Mouse (Mus musculus) frontal cortex, adult 2 months (tissue): ENCODE results near the gene Acadm. TPM values are rescaled to one million over a fixed set of nuclear protein-coding genes. Genes with fewer than 3 reads are reported as not detected.
A peak's percentile ranks its signal among the peaks of the same experiment; 100 is the strongest.

Experiments
- DNase-seq, 2 experiments: peaks; one replicate each; pipeline ENCODE4 v3.0.0; 2022; ENCODE audit warnings: low spot score in 1 of 2; ENCODE audit errors: extremely low spot score in 1 of 2
- polyA plus RNA-seq: library from polyadenylated mRNA; depleted of rRNA; stranded (reverse); fragments of >200 nt; gene quantifications from 2 replicates; pipeline ENCODE4 v1.2.3, GENCODE M21; 2012

The Acadm gene
- polyA plus RNA-seq, 1 experiment, result 90.0 TPM

DNA sequence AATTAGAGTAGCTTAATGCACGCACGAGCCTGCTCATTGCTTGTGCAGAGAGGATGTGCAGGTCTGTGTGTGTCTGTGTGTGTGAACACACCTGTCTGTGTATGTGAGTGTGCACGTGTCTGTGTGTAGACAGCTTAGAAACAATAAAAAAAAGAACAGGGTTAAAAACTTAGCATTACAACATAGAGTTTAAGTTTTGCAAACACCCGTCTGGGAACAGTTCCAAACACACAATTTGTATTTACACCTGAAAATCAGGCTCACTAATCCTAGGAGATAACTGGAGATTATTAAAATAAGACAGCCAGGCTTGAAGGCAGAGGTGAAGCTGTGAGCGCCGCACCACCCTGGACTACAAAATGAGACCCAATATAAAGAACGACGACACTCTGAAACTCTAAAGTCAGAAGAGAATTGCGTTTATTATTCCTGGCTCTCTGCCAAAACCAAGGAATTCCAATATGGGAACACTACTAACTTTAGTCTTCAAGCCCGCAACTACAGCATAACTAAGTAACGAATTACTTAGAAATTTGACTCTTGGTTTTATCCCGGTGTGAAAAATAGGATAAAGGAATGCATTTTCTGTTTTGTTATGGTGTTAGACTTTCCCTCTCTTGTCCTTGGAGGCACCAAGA lies 1.3 kb downstream of the Acadm start:
- no peak for DNase-seq

DNA sequence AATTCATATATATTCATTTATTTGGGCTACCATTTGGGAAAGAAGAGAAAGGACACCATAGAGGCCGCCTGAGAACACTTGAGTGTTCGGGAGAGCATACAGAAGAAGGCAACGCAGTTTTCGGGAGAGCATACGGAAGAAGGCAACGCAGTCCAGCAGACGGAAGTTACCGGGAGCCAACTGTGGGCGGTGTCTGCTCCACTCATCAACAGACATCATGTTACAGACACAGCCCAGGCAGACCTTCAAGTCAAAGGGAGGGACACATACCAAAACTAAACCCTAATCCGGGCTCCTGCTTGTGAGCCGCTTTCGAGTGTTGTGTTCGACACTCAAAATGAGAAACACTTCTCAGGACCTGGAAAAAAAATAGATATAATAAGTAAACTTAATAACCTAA lies 2.8 kb downstream of the Acadm start:
- DNase-seq, result no peak

DNA sequence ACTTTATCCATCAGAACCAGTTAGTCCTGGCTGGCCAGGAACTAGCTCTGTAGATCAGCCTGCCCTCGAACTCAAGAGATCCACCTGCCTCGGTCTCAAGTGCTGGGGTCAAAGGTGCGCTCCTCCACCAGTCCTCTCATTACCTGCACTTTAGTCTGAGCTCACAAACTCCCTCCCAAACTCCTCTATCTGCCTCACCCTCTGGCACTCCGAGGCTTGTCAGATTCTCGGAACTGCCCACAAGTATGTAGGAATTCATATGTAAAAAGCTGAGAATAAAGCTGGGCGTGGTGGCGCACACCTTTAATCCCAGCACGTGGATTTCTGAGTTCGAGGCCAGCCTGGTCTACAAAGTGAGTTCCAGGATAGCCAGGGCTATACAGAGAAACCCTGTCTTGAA lies 3.9 kb downstream of the Acadm start:
- no peak for DNase-seq

DNA sequence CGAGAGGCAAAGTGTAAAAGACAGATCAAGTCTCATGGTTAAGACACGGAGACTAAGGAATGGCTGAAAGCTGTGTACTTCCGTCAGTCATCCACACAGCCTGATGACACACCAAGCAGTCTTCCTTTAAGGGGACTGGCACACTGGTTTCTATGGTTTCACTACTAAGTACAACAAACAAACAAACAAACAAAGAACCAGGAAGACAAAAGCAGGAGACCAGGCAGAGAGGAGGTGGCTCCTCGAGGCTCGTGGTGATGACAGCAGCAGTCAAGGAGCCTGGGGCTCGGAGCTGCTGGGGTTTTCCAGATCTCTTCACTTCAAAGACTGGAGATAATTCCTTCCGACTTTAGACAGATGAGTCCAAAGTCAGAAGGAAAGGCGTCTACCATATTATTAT lies 4.4 kb downstream of the Acadm start:
- DNase-seq, result no peak

DNA sequence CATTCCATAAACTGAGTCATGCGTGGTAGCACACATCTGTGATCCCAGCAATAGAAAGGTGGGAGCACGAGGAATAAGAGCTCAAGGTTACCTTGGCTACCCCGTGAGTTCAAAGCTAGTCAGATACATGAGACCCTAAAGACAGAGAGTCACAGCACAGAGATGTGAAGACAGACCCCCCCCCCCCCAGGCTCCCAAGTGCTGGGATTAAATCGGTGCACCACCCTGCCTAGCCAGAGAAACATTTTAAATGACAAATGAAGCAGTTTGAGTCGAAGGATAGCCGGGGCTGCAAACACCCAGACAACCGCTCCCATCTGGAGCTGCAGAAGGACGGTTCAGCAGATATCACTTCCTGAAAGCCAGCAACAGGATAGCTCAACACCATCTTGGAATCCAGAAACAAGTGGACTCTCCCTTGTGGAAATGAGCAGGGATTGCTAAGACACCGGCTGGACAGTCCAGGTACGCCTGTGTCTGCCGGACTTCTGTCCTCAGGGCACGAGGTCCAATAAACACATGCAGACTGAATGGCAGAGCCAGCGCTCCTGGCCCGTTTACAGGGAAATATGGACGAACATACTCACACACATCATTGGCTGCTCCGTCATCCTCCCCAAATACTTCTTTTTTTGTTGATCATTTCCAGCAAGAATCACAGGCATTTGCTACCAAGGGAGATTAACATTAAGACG lies 7.2 kb downstream of the Acadm start:
- DNase-seq, result no peak

DNA sequence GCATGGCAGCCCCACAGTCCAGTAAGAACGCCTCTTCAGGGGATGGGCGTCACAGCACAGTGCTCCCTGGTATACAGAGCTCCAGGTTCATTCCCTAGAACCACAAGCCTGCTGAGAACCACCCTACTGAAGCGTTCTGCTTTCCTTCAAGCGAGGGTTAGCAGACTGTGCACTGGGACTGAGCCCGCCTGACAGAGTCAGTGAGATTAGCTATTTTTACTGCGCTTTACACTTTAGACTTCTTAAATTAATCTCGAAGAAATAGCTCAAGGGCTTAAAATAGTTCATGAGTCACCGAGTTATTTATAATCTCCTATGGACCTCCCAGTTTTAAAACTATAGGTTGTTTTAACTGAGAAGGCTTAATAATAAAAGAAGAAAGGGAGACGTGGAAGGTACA lies 8.6 kb downstream of the Acadm start:
- peak in 1 of 2 experiments; percentile 23 for DNase-seq

DNA sequence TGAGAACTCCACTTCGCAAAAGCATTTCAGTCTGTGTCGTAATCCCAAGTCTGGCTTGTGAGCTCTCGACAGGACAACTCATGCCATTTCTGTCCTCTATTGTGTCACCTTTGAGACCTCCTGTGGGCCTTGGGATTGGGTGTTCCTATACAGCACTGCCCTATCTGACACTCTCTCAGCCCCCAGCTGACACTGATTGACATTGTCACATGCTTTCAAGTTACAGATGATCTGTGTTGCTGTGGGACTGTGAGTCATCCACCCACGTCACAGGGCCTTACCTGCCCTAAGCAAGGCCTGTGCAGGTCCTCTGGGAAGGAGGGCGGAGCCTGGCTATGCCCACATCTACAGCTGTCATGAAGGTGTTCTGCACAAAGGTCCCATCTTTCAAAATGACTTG lies 12.0 kb downstream of the Acadm start:
- DNase-seq, result no peak

DNA sequence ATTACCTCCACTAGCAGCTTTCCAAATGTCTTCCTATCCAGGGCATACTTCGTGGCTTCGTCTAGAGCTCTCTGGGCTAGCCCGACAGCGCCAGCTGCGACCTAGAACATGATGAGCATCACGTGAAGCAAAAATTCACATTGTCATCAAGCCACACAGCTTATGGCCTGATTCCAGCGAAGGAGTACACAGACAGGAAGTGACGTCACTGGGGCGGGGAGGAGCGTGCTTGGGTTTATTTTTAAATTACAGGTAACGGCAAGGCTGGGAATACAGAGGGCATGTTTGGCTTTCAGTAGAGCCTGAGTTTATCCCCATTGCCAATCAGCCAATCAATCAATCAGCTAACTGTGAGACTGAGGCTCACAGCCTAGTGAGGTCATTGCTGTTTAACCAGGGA lies 14.9 kb downstream of the Acadm start:
- DNase-seq, result no peak

DNA sequence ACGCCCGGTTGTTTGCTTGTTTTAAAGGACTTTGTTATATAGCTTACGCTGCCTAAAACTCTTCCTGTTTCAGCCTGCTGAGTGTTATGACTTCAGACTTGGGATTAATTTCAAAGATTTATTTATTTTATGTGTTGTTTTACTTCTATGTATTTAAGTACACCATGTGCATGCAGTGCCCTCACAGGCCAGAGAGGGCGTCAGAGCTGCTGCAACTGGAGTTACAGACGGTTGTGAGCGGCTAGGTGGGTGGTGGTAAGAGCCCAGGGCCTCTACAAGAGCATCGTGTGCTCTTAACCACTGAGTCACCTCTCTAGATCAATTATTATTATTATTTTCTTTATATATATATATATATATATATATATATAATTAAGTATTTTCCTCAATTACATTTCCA lies 18.1 kb downstream of the Acadm start:
- DNase-seq, result no peak

DNA sequence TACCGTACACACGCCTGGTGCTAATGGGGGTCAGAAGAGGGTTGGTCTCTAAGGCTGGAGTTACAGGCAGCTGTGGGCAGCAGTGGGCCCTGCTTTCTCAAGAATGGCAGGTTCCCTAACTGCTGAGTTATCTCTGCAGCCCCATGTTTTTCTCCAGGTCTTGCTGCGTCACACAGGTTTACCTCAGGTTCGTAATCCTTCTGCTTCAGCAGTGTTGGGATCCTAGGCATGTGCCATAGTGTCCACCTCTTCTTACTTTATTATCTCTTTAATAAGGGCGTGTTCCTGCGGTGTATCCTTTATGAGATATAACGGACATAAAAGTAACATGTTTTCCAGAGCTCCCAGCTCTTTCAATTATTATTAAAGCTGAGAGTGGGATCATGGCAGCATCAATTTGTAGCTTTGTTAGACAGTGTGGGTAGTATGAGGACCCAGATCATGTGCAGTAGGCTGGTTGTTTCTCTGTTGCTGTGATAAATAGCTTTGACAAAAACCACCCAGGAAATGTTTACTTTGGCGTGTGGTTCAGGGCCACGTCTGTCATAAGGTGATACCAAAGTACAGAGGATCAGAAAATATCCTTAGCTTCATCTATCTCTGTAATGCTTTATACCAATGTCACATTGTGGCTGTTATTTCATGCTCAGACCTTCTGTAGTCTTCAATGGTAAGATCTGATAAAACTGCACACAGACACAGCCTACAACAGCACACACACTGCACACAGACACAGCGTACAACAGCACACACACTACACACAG lies 23.1 kb downstream of the Acadm start:
- no peak for DNase-seq

DNA sequence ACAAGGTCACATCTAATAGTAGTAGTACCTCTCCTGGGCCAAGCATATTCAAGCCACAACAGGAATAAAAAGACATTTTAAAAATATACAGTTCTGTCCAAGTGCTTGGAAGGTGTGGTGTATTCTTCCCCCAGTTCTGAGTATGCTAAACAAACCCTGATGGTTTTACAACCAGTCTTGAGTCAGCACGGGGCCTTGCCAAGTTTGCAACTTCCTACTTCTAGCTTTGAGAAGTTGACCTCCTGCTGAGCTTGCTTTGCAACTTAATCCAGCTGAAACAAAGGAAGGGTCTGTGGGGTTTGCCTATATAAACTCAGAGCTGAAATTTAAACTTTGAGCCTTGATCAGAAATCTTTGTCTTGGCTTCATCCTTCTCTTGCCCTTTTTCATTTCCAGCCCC lies 27.2 kb downstream of the Acadm start:
- no peak for DNase-seq

DNA sequence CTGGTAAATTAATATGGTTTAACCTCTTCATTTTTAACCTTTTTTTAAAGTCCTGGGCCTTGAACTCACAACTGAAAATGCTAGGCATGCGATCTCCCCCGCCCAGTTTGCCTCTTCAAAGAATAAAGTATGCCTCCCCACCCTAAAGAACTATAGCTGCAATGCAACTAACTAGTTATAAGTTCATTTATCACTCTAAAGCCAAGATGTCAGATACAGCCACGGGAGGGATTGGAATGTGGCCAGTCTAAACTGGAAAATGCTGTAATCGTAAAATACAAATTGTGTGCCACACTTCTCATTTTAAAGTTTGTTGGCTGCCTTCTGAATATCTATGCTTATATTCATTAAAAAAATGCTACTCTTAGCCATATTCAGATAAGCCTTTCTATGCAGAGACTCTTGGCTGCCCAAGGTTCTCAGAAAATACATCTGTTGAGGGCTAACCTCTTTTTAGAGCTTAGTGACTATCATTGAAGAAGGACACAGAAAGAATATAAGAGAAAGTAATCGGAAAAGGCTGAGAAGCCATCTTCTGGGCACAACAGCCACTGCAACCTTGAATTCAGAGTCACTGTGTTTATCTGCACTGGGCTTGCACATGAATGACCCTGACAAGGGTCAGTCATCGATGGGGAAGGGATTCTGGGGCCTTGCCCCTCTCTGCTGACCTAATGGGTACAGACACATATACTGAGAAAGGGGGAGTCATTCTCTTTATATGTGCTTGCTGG lies 30.8 kb downstream of the Acadm start:
- no peak for DNase-seq

DNA sequence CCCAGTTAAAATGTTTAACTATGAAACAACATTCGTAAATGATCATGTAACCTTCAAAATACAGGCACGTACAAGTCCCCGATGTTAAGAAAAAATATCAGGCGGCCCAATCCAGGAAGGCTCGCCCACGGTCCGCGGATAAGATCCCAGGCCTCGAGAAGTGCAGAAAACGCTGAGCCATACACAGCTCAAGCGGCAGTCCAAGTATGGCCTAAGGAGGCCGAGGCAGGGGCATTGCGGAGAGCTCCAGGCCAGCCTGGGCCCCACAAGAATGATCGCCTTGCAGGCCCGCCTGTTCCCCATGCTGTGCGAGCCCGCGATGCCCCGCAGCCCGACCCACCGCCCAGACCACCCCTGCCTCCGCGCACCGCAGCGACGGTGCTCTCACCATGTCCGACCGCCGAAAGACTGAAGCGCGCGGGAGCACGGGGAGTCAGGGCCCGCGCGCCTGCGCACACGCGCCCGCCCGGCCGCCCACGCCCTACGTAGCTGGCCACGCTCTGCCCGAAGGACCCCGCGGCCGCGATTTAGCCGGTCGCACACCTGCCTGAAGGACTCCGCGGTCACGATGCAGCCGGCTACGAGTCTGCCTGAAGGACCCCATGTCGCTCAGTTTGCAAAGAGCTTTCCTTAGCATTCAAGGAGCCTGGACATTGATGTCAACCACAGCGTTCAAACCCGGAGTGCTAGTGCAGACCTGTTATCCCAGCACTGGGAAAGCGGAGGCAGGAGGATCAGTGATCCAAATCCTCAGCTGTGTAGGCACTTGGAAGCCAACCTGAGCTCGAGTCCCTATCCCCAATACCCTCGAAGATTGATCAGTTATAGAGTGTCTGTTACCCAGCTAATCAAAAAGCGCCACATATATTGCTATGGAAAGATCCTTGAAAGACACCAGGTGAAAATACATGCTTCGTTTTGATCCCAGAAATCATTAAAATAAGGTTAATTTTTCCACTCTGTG lies 31.6 kb downstream of the Acadm start, which contains the start of gene Rabggtb:
Gene Rabggtb, minus strand, starts transcription at position 464 of the 964 bp plus-strand sequence.
- DNase-seq, result peak; percentile 90 to 96

DNA sequence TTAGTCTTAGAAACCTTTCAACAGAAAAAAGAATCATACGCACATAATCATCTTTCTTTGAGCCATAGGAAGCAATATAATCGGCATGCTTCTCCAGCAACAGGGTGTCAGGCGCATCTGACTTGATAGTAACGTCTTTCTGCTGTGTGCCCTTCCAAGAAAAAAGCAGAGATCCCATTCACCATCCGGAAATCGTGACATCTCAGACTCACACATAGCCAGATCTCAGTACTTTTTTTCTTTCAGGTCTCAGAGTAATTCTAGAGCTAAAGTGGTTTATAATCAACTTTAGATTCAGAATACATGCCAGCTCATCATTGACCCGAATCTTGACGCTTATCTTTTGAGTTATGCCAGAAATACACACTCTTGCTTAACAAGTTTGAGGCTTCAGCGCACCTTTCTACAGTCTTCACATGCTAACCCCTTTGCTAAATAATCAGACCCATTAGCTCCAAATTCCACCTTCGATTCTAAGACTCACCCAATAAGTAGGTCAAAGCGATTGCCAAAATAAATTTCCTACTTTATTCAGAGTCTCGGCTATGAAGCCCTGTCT lies 32.5 kb downstream of the Acadm start:
- no peak for DNase-seq

DNA sequence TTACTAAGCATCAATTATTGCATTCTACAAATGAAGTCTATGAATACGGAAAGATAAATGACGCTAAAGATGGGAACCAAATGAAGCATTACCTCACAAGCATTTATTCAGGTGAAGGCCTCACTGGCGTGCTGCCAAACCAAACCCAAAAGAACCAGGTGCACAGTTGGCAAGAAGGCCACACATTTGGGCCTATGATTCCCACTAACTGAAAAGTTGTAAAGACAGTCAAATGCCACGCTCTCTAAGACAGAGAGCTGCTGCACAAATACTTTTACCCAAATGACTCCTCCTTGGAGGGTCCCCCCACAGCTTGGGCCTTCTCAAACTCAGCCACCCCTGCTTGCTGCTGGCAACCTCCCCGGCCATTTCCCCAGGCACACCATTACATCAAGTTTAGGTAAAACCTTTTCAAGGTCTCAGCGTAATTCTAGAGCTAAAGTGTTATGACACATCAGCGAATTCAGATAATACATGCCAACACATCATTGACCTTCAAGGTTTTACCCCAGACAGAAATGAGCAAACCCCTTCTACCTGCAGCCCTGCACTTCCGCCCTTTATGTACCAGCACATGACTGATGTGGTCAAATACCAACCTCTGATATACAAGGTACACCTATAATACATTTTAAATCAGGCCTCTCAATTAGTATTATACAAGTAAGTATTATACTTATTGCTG lies 33.1 kb downstream of the Acadm start:
- no peak for DNase-seq

DNA sequence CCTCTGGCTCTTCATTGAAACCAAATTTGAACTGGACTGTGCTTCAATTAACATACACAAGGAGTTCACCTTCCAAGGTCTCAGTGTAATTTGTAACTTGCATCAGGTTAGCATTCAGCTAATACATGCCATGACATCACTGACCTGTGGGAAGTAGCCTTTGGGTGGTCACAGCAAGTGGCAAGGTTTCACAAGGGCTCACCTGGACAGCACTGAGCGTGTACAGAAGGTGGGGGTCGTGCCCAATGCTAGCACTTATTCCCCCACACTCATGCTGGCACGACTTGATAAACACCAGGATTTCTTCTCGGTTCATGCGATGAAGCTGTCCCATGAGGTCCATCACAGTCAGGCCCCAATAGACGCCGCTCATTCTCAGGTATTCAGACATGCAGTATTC lies 33.9 kb downstream of the Acadm start:
- DNase-seq, result no peak

DNA sequence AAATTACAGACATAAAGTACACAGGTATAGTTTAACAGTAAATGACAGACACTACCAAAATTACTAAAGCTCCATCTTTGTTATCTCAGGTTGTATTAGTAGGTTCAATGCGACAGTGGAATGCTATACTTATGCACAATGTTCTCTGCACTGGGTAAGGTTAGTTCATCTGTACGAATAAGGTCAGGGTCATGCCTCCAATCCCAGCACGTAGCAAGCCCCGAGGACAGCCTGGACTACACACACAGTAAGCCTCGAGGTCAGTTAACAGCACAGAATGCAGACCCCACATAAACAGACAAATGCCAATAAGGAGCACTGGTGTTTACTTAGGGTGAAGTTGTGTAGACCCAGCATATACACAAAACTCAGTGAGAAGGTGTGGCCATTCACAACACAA lies 35.5 kb downstream of the Acadm start:
- DNase-seq, result no peak

DNA sequence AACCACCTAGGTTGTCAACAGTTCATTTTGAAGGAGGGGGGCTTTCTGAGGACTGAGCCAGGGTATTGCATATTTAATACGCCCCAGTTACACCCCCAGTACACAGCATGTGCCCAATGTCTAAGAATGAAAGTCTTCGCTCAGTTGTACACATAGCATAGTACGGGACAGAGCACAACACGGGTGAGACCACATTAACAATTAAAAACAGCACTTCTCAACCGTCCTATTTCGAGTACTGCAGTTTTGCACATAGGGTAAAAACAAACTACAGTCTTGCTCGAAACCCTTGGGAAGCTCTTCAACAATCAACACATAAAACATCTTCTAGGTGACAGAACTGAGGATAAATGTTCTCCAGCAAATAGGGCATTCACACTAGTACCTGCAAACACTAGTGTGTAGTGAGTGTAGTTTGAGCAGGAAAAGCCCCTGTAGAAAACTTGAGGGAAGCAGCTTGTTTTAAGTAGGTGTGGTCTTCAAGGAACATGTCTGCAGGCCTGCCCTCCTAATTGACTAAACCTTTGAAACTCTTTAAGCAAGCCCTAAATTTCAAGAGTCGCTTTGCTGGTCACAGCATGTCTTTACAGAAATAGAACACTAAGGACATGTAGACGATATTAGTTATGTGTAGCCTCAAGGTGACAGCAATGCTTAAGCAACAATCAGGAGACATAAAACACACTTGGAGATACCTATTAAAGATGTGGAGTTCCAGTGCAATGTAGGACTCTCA lies 38.1 kb downstream of the Acadm start, which contains the start of gene Msh4:
Gene Msh4, minus strand, starts transcription at position 3 of the 736 bp plus-strand sequence.
- no peak for DNase-seq
